Mouse (Mus musculus): ENCODE data around the gene Sult2b1. TPM values are rescaled to one million over a fixed set of nuclear protein-coding genes. Genes with fewer than 3 reads are reported as not detected.

Sult2b1 gene
- total RNA-seq, 4 experiments from 2014 or later, result 0.52 to 4.5 (median 1.8) TPM

- DNase-seq, result peak; percentile 65
These were observed 73.8 kb downstream of the Sult2b1 start for GRCm38 (mm10) chr7:45710477-45711191.

- no peak for DNase-seq
These were observed 74.7 kb downstream of the Sult2b1 start for GRCm38 (mm10) chr7:45709677-45710355.

GRCm38 (mm10) chr7:45709036-45709435, 75.4 kb downstream of the Sult2b1 start:
- no peak for DNase-seq

- DNase-seq, result no peak
These were observed 76.2 kb downstream of the Sult2b1 start for GRCm38 (mm10) chr7:45708221-45708761.

GRCm38 (mm10) chr7:45707375-45707967, 77.0 kb downstream of the Sult2b1 start:
- peak; percentile 98 for DNase-seq

GRCm38 (mm10) chr7:45706721-45707241, 77.7 kb downstream of the Sult2b1 start:
- DNase-seq, result peak; percentile 86

GRCm38 (mm10) chr7:45705873-45706281, 78.6 kb downstream of the Sult2b1 start:
- peak; percentile 91 for DNase-seq

- no peak for DNase-seq
These were observed 79.0 kb downstream of the Sult2b1 start for GRCm38 (mm10) chr7:45705443-45705864.

GRCm38 (mm10) chr7:45704730-45705442, 79.6 kb downstream of the Sult2b1 start, which contains the start of gene Dbp:
Gene Dbp, plus strand, starts transcription at chr7:45705088.
- DNase-seq, result peak; percentile 100

- DNase-seq, result peak; percentile 75
These were observed 80.4 kb downstream of the Sult2b1 start for GRCm38 (mm10) chr7:45704046-45704559.

GRCm38 (mm10) chr7:45703521-45704033, 80.9 kb downstream of the Sult2b1 start:
- no peak for DNase-seq

- DNase-seq, result no peak
These were observed 81.5 kb downstream of the Sult2b1 start for GRCm38 (mm10) chr7:45702809-45703520.

- DNase-seq, result no peak
These were observed 82.2 kb downstream of the Sult2b1 start for GRCm38 (mm10) chr7:45702316-45702715.

GRCm38 (mm10) chr7:45701607-45702006, 82.9 kb downstream of the Sult2b1 start:
- no peak for DNase-seq

GRCm38 (mm10) chr7:45701072-45701471, 83.4 kb downstream of the Sult2b1 start:
- DNase-seq, result no peak

GRCm38 (mm10) chr7:45700301-45701015, 84.0 kb downstream of the Sult2b1 start:
- DNase-seq, result no peak

- DNase-seq, result no peak
These were observed 84.8 kb downstream of the Sult2b1 start, which contains the start of gene Car11 for GRCm38 (mm10) chr7:45699523-45700141. Gene Car11, plus strand, starts transcription at chr7:45699843.

GRCm38 (mm10) chr7:45697894-45698293, 86.6 kb downstream of the Sult2b1 start:
- no peak for DNase-seq

- DNase-seq, result no peak
These were observed 89.4 kb downstream of the Sult2b1 start for GRCm38 (mm10) chr7:45695098-45695497.

Data from adrenal gland, adult 8-10 months (tissue).